Mouse (Mus musculus): ENCODE data around the gene Gpr137c.

- TF ChIP-seq CTCF (IDR thresholded peaks at IDR 0.05; ENCODE audit: low read depth), result no peak
- no peak for TF ChIP-seq EP300 (IDR thresholded peaks at IDR 0.05; ENCODE audit: low read depth)
These were observed 102.9 kb downstream of the Gpr137c start for GRCm38 (mm10) chr14:45322450-45322849.
